ENCODE assay signal across 29 mouse cellular contexts in genomic region chr2:146975453-146976028, GRCm38 (mm10). TPM values are rescaled to one million over a fixed set of nuclear protein-coding genes. Genes with fewer than 3 reads are reported as not detected.
A peak's percentile ranks its signal among the peaks of the same experiment; 100 is the strongest.
DNase-seq lines count a peak whose midpoint lies in the region; ATAC-seq and TF ChIP-seq lines count a peak whose summit lies in the region.
"Had no signal": no experiment of that assay in that cellular context is flagged by ENCODE, and none has a peak within 500 bp of the region (broad histone marks: within the 10 kb centered on the region; RNA-seq: fewer than 3 reads in every experiment).

No protein-coding gene starts in this region.

- H3K4me2 ChIP-seq in forebrain, embryonic 16.5 days (ENCODE audit: low read length), result no peak overlapping the region
- no peak overlapping the region for H3K4me2 ChIP-seq in forebrain, postnatal 0 days (ENCODE audit: low read depth)
- H3K4me2 ChIP-seq in hindbrain, postnatal 0 days (ENCODE audit: low read depth, low read length), result no peak overlapping the region
- no peak overlapping the region for H3K4me2 ChIP-seq in hindbrain, embryonic 12.5 days (replicated peaks)
- no peak overlapping the region for H3K4me2 ChIP-seq in neural tube, embryonic 14.5 days (ENCODE audit: low read depth, low read length)
- no peak overlapping the region for H3K4me2 ChIP-seq in neural tube, embryonic 15.5 days
- H3K4me2 ChIP-seq: embryonic facial prominence, embryonic 13.5 days; forebrain, embryonic 12.5 days; heart, embryonic 11.5 days; kidney, embryonic 15.5 days; liver, embryonic 15.5 days; lung, embryonic 14.5 days; midbrain, embryonic 15.5 days; neural tube, embryonic 13.5 days; stomach, embryonic 15.5 days had no signal

- no peak for TF ChIP-seq CTCF in forebrain, postnatal 0 days (IDR thresholded peaks at IDR 0.05; ENCODE audit: low read depth)
- no peak for TF ChIP-seq CTCF in hindbrain, postnatal 0 days (IDR thresholded peaks at IDR 0.05; ENCODE audit: low read depth)

- DNase-seq in forebrain, postnatal 0 days, result no peak
- peak; percentile 10 for DNase-seq in hindbrain, postnatal 0 days (ENCODE audit: low spot score)
- no peak for DNase-seq in neural tube, embryonic 10.5 days (ENCODE audit: extremely low spot score, low spot score)
- DNase-seq: adrenal gland, postnatal 25 days; cerebellum, adult 8-10 months; embryo, embryonic 11 days; gastrocnemius, postnatal 14 days; heart, adult 18-20 months; heart, postnatal 4 days; kidney, adult 18-20 months; lung, embryonic 14.5 days; lung, postnatal 14 days; retina, postnatal 1 day; right cerebral cortex, postnatal 14 days; thymus, adult 18-20 months; thymus, postnatal 25 days had no signal

- no peak overlapping the region for H3K9ac ChIP-seq in forebrain, embryonic 16.5 days (replicated peaks; ENCODE audit: low read depth, low read length)
- no peak overlapping the region for H3K9ac ChIP-seq in forebrain, postnatal 0 days
- H3K9ac ChIP-seq in hindbrain, postnatal 0 days (replicated peaks; ENCODE audit: low read length), result no peak overlapping the region
- H3K9ac ChIP-seq in hindbrain, embryonic 12.5 days, result no peak overlapping the region
- H3K9ac ChIP-seq in neural tube, embryonic 14.5 days (replicated peaks; ENCODE audit: low read depth, low read length), result no peak overlapping the region
- H3K9ac ChIP-seq in neural tube, embryonic 15.5 days (replicated peaks), result no peak overlapping the region
- H3K9ac ChIP-seq: embryonic facial prominence, embryonic 13.5 days; forebrain, embryonic 12.5 days; kidney, embryonic 15.5 days; liver, embryonic 15.5 days; lung, embryonic 14.5 days; midbrain, embryonic 15.5 days; neural tube, embryonic 13.5 days; stomach, embryonic 15.5 days had no signal

- H3K4me3 ChIP-seq in forebrain, embryonic 16.5 days (replicated peaks; ENCODE audit: low read length), result no peak overlapping the region
- no peak overlapping the region for H3K4me3 ChIP-seq in forebrain, postnatal 0 days (ENCODE audit: low read depth, low read length)
- no peak overlapping the region for H3K4me3 ChIP-seq in hindbrain, postnatal 0 days (ENCODE audit: low read length)
- H3K4me3 ChIP-seq in hindbrain, embryonic 12.5 days, result no peak overlapping the region
- H3K4me3 ChIP-seq in neural tube, embryonic 14.5 days (ENCODE audit: low read depth, low read length), result no peak overlapping the region
- H3K4me3 ChIP-seq in neural tube, embryonic 15.5 days (replicated peaks), result no peak overlapping the region
- H3K4me3 ChIP-seq: embryonic facial prominence, embryonic 13.5 days; forebrain, embryonic 12.5 days; kidney, embryonic 15.5 days; liver, embryonic 15.5 days; midbrain, embryonic 15.5 days; neural tube, embryonic 13.5 days; stomach, embryonic 15.5 days had no signal

- H3K9me3 ChIP-seq in forebrain, embryonic 16.5 days (ENCODE audit: control insufficient read depth, low read length), result no peaks in the 10 kb centered on the region
- no peaks in the 10 kb centered on the region for H3K9me3 ChIP-seq in forebrain, postnatal 0 days (ENCODE audit: low read length)
- no peaks in the 10 kb centered on the region for H3K9me3 ChIP-seq in hindbrain, postnatal 0 days (ENCODE audit: low read length)
- H3K9me3 ChIP-seq in hindbrain, embryonic 12.5 days (replicated peaks), result no peaks in the 10 kb centered on the region
- H3K9me3 ChIP-seq in neural tube, embryonic 14.5 days (ENCODE audit: control insufficient read depth, low read length), result no peaks in the 10 kb centered on the region
- H3K9me3 ChIP-seq in neural tube, embryonic 15.5 days (replicated peaks), result no peaks in the 10 kb centered on the region
- H3K9me3 ChIP-seq: embryonic facial prominence, embryonic 13.5 days; forebrain, embryonic 12.5 days; kidney, embryonic 15.5 days; liver, embryonic 15.5 days; midbrain, embryonic 15.5 days; neural tube, embryonic 13.5 days; stomach, embryonic 15.5 days had no signal

- WGBS in forebrain, embryonic 16.5 days, result 60% methylated on average over 3 of the region's 3 CpGs
- 64% methylated on average over 3 of the region's 3 CpGs for WGBS in forebrain, postnatal 0 days
- 71% methylated on average over 3 of the region's 3 CpGs for WGBS in hindbrain, postnatal 0 days
- WGBS in hindbrain, embryonic 12.5 days, result 74% methylated on average over 3 of the region's 3 CpGs
- WGBS in neural tube, embryonic 14.5 days, result 67% methylated on average over 3 of the region's 3 CpGs
- WGBS in neural tube, embryonic 15.5 days, result 64% methylated on average over 3 of the region's 3 CpGs

- no peak overlapping the region for H3K27ac ChIP-seq in forebrain, embryonic 16.5 days (ENCODE audit: low read length)
- no peak overlapping the region for H3K27ac ChIP-seq in forebrain, postnatal 0 days (ENCODE audit: low read depth, low read length)
- H3K27ac ChIP-seq in hindbrain, postnatal 0 days, result no peak overlapping the region
- no peak overlapping the region for H3K27ac ChIP-seq in hindbrain, embryonic 12.5 days
- no peak overlapping the region for H3K27ac ChIP-seq in neural tube, embryonic 14.5 days (ENCODE audit: low read depth, low read length)
- H3K27ac ChIP-seq in neural tube, embryonic 15.5 days (replicated peaks), result no peak overlapping the region
- H3K27ac ChIP-seq: embryonic facial prominence, embryonic 13.5 days; forebrain, embryonic 12.5 days; kidney, embryonic 15.5 days; liver, embryonic 15.5 days; midbrain, embryonic 15.5 days; neural tube, embryonic 13.5 days; stomach, embryonic 15.5 days had no signal

- peak; percentile 8; the same call in 1 of the 2 replicates for ATAC-seq in forebrain, embryonic 16.5 days
- ATAC-seq in forebrain, postnatal 0 days, result no peak
- no peak for ATAC-seq in hindbrain, postnatal 0 days
- ATAC-seq in hindbrain, embryonic 12.5 days (ENCODE audit: low FRiP score), result no peak
- ATAC-seq in neural tube, embryonic 14.5 days (ENCODE audit: low read depth), result peak; percentile 63; the same call in 1 of the 2 replicates
- peak; percentile 78 for ATAC-seq in neural tube, embryonic 15.5 days (ENCODE audit: low FRiP score)
- ATAC-seq: CD4-positive, CD25-positive, alpha-beta regulatory T cell, adult 4 months; midbrain, embryonic 15.5 days had no signal

- no peaks in the 10 kb centered on the region for H3K4me1 ChIP-seq in forebrain, embryonic 16.5 days (replicated peaks; ENCODE audit: control insufficient read depth, insufficient read depth, low read length)
- no peaks in the 10 kb centered on the region for H3K4me1 ChIP-seq in forebrain, postnatal 0 days (ENCODE audit: insufficient read depth)
- no peaks in the 10 kb centered on the region for H3K4me1 ChIP-seq in hindbrain, postnatal 0 days (ENCODE audit: insufficient read depth, low read length)
- H3K4me1 ChIP-seq in hindbrain, embryonic 12.5 days, result no peaks in the 10 kb centered on the region
- no peaks in the 10 kb centered on the region for H3K4me1 ChIP-seq in neural tube, embryonic 14.5 days (ENCODE audit: control insufficient read depth, insufficient read depth, low read length)
- no peaks in the 10 kb centered on the region for H3K4me1 ChIP-seq in neural tube, embryonic 15.5 days
- H3K4me1 ChIP-seq: embryonic facial prominence, embryonic 13.5 days; forebrain, embryonic 12.5 days; kidney, embryonic 15.5 days; liver, embryonic 15.5 days; midbrain, embryonic 15.5 days; neural tube, embryonic 13.5 days; stomach, embryonic 15.5 days had no signal

- H3K27me3 ChIP-seq in forebrain, embryonic 16.5 days (replicated peaks; ENCODE audit: control insufficient read depth, insufficient read depth, low read length), result no peaks in the 10 kb centered on the region
- H3K27me3 ChIP-seq in forebrain, postnatal 0 days (ENCODE audit: insufficient read depth, low read length), result no peaks in the 10 kb centered on the region
- no peaks in the 10 kb centered on the region for H3K27me3 ChIP-seq in hindbrain, postnatal 0 days (ENCODE audit: insufficient read depth, low read length)
- H3K27me3 ChIP-seq in hindbrain, embryonic 12.5 days, result no peaks in the 10 kb centered on the region
- no peaks in the 10 kb centered on the region for H3K27me3 ChIP-seq in neural tube, embryonic 14.5 days (ENCODE audit: control insufficient read depth, insufficient read depth, low read length)
- no peaks in the 10 kb centered on the region for H3K27me3 ChIP-seq in neural tube, embryonic 15.5 days (replicated peaks)
- H3K27me3 ChIP-seq: embryonic facial prominence, embryonic 13.5 days; kidney, embryonic 15.5 days; liver, embryonic 15.5 days; midbrain, embryonic 15.5 days; neural tube, embryonic 13.5 days; stomach, embryonic 15.5 days had no signal

- H3K36me3 ChIP-seq in forebrain, embryonic 16.5 days (ENCODE audit: control insufficient read depth, insufficient read depth), result no peaks in the 10 kb centered on the region
- H3K36me3 ChIP-seq in forebrain, postnatal 0 days (ENCODE audit: insufficient read depth), result no peaks in the 10 kb centered on the region
- H3K36me3 ChIP-seq in hindbrain, postnatal 0 days (ENCODE audit: insufficient read depth, low read length), result no peaks in the 10 kb centered on the region
- no peaks in the 10 kb centered on the region for H3K36me3 ChIP-seq in hindbrain, embryonic 12.5 days
- H3K36me3 ChIP-seq in neural tube, embryonic 14.5 days (ENCODE audit: control insufficient read depth, insufficient read depth, low read length), result no peaks in the 10 kb centered on the region
- H3K36me3 ChIP-seq in neural tube, embryonic 15.5 days, result no peaks in the 10 kb centered on the region
- H3K36me3 ChIP-seq: forebrain, embryonic 12.5 days; liver, embryonic 15.5 days; midbrain, embryonic 15.5 days; stomach, embryonic 15.5 days had no signal

RNA-seq across cellular contexts. Expression of gene Xrn2, which starts 37.3 kb away (rescaled TPM):
- 97.3 and 102 TPM in 2 replicates for polyA plus RNA-seq in forebrain, embryonic 16.5 days (2015; fragmentation: Nextera tagmentation; extraction: Ambion mirVana)
- 94.6 and 95.8 TPM in 2 replicates for total RNA-seq in forebrain, postnatal 0 days (2014; rRNA removed)
- 67.8 and 78.9 TPM in 2 replicates for polyA plus RNA-seq in forebrain, postnatal 0 days (2015; fragmentation: Nextera tagmentation; extraction: Ambion mirVana)
- 40.3 and 41.3 TPM in 2 replicates for total RNA-seq in hindbrain, postnatal 0 days (2014; rRNA removed)
- polyA plus RNA-seq in hindbrain, postnatal 0 days (2015; fragmentation: Nextera tagmentation; extraction: Ambion mirVana), result 57.9 and 60.8 TPM in 2 replicates
- 88.3 and 93.7 TPM in 2 replicates for polyA plus RNA-seq in hindbrain, embryonic 12.5 days (2016; fragmentation: Nextera tagmentation; extraction: Ambion mirVana)
- polyA plus RNA-seq in neural tube, embryonic 14.5 days (2014; fragmentation: Nextera tagmentation; extraction: Ambion mirVana), result 85.9 and 99.7 TPM in 2 replicates
- 60.1 and 67.7 TPM in 2 replicates for polyA plus RNA-seq in neural tube, embryonic 15.5 days (2015; fragmentation: Nextera tagmentation; extraction: Ambion mirVana)

Comparison
In these comparisons a context has a peak if more than half of its experiments do, and no peak if none do; other contexts are left out.
1. ATAC-seq: peak in forebrain, embryonic 16.5 days (single experiment), neural tube, embryonic 14.5 days (single experiment) and neural tube, embryonic 15.5 days (single experiment); none in forebrain, postnatal 0 days (single experiment), hindbrain, postnatal 0 days (single experiment) and hindbrain, embryonic 12.5 days (single experiment).